Mouse (Mus musculus) heart, embryonic 12.5 days (tissue): ENCODE data around the gene Golm1. TPM values are rescaled to one million over a fixed set of nuclear protein-coding genes. Genes with fewer than 3 reads are reported as not detected.

Source experiments
- ATAC-seq: fragments of 200-750 bp; cut with Nextera tagmentation; 2 replicates; pipeline ENCODE4 v1.8.0; 2017; ENCODE audit warnings: moderate TSS enrichment, moderate library complexity; ENCODE audit not compliant: insufficient number of reproducible peaks, low FRiP score
- H3K27ac ChIP-seq: fragments of 300-500 bp; sonication (generic); 2 replicates; pipeline ENCODE4 v1.5.1; 2016; ENCODE audit warnings: mild to moderate bottlenecking, moderate library complexity; ENCODE audit not compliant: poor library complexity, severe bottlenecking
- H3K27me3 ChIP-seq: fragments of 300-500 bp; sonication (generic); replicated peaks from 2 replicates; pipeline ENCODE4 v1.6.1; 2016; ENCODE audit warnings: mild to moderate bottlenecking, moderate library complexity
- H3K36me3 ChIP-seq: fragments of 300-500 bp; sonication (generic); 2 replicates; pipeline ENCODE4 v1.6.1; 2016; ENCODE audit warnings: mild to moderate bottlenecking, moderate library complexity
- H3K4me1 ChIP-seq: fragments of 300-500 bp; sonication (generic); replicated peaks from 2 replicates; pipeline ENCODE4 v1.6.1; 2016; ENCODE audit warnings: mild to moderate bottlenecking
- H3K4me2 ChIP-seq: fragments of 300-500 bp; sonication (generic); 2 replicates; pipeline ENCODE4 v1.6.1; 2016; ENCODE audit warnings: mild to moderate bottlenecking, moderate library complexity
- H3K4me3 ChIP-seq: fragments of 300-500 bp; sonication (generic); 2 replicates; pipeline ENCODE4 v1.5.1; 2016; ENCODE audit warnings: mild to moderate bottlenecking
- H3K9ac ChIP-seq: fragments of 300-500 bp; sonication (generic); 2 replicates; pipeline ENCODE4 v1.6.1; 2016; ENCODE audit warnings: mild to moderate bottlenecking, moderate library complexity
- H3K9me3 ChIP-seq: fragments of 300-500 bp; sonication (generic); replicated peaks from 2 replicates; pipeline ENCODE4 v1.6.1; 2016; ENCODE audit warnings: mild to moderate bottlenecking, moderate library complexity
- WGBS: fragments of 180-500 bp; shearing (Covaris S2); methylation state at CpG from one replicate; pipeline ENCODE4 v1.1.7; 2016; 5-methylcytosine and 5-hydroxymethylcytosine counted together
- polyA plus RNA-seq: library from polyadenylated mRNA; unstranded; fragments of >200 nt; fragmentation: Nextera tagmentation; extraction: Ambion mirVana; gene quantifications from 2 replicates; pipeline ENCODE4 v1.2.1, GENCODE M21; 2016

The Golm1 gene
- polyA plus RNA-seq, 1 experiment from 2014 or later: 67.6 TPM

- H3K9me3 ChIP-seq: no peaks in the 10 kb centered on the region
- ATAC-seq: no peak
- no peak overlapping the region for H3K27ac ChIP-seq
- peaks cover 2% of the 10 kb centered on the region for H3K4me1 ChIP-seq
- no peak overlapping the region for H3K4me3 ChIP-seq
- peaks cover 56% of the 10 kb centered on the region for H3K36me3 ChIP-seq
- no peak overlapping the region for H3K4me2 ChIP-seq
- H3K9ac ChIP-seq: no peak overlapping the region
- WGBS: 94% methylated on average over 12 of the region's 12 CpGs
- H3K27me3 ChIP-seq: no peaks in the 10 kb centered on the region
These were observed 13.6 kb downstream of the Golm1 start for GRCm38 (mm10) chr13:59661966-59662365.

- no peak for ATAC-seq
These were observed 14.2 kb downstream of the Golm1 start for GRCm38 (mm10) chr13:59661387-59661786.

GRCm38 (mm10) chr13:59660371-59660770, 15.2 kb downstream of the Golm1 start:
- 96% methylated on average over 3 of the region's 3 CpGs for WGBS
- Histone ChIP-seq H3K27ac (no peak overlapping the region), H3K4me3 (no peak overlapping the region), H3K4me1 (peaks cover 6% of the 10 kb centered on the region), H3K9ac (no peak overlapping the region), H3K4me2 (no peak overlapping the region), H3K9me3 (no peaks in the 10 kb centered on the region), H3K27me3 (no peaks in the 10 kb centered on the region), H3K36me3 (peaks cover 54% of the 10 kb centered on the region)
- no peak for ATAC-seq

More at GRCm38 (mm10) chr13:59661387-59661786, 14.2 kb downstream of the Golm1 start:
- 92% methylated on average over 8 of the region's 8 CpGs for WGBS
- Histone ChIP-seq H3K27me3 (no peaks in the 10 kb centered on the region), H3K9me3 (no peaks in the 10 kb centered on the region), H3K4me2 (no peak overlapping the region), H3K4me3 (no peak overlapping the region), H3K9ac (no peak overlapping the region), H3K27ac (no peak overlapping the region), H3K36me3 (peaks cover 56% of the 10 kb centered on the region), H3K4me1 (peaks cover 6% of the 10 kb centered on the region)

GRCm38 (mm10) chr13:59657781-59658180, 17.8 kb downstream of the Golm1 start:
- Histone ChIP-seq H3K9ac (no peak overlapping the region), H3K27ac (no peak overlapping the region), H3K4me1 (peaks cover 20% of the 10 kb centered on the region), H3K9me3 (no peaks in the 10 kb centered on the region), H3K4me2 (no peak overlapping the region), H3K36me3 (peaks cover 37% of the 10 kb centered on the region), H3K4me3 (no peak overlapping the region), H3K27me3 (no peaks in the 10 kb centered on the region)
- no peak for ATAC-seq
- WGBS: 82% methylated on average over 5 of the region's 5 CpGs

GRCm38 (mm10) chr13:59656975-59657388, 18.6 kb downstream of the Golm1 start:
- H3K27me3 ChIP-seq: no peaks in the 10 kb centered on the region
- WGBS: 72% methylated on average over 4 of the region's 4 CpGs
- no peak overlapping the region for H3K4me3 ChIP-seq
- H3K36me3 ChIP-seq: peaks cover 29% of the 10 kb centered on the region
- peaks cover 26% of the 10 kb centered on the region for H3K4me1 ChIP-seq
- H3K9ac ChIP-seq: no peak overlapping the region
- no peaks in the 10 kb centered on the region for H3K9me3 ChIP-seq
- 0 out of 2 replicates have a peak overlapping the region, but pooled peaks have one; percentile 5 for H3K27ac ChIP-seq
- H3K4me2 ChIP-seq: no peak overlapping the region
- no peak for ATAC-seq

GRCm38 (mm10) chr13:59656316-59656832, 19.2 kb downstream of the Golm1 start:
- Histone ChIP-seq H3K9ac (no peak overlapping the region), H3K36me3 (peaks cover 23% of the 10 kb centered on the region), H3K4me1 (peaks cover 26% of the 10 kb centered on the region), H3K27me3 (no peaks in the 10 kb centered on the region), H3K4me3 (no peak overlapping the region), H3K4me2 (no peak overlapping the region), H3K9me3 (no peaks in the 10 kb centered on the region), H3K27ac (0 out of 2 replicates have a peak overlapping the region, but pooled peaks have one; percentile 5)
- no peak for ATAC-seq
- 69% methylated on average over 10 of the region's 10 CpGs for WGBS

- no peaks in the 10 kb centered on the region for H3K27me3 ChIP-seq
- whole genome bisulfite sequencing: 90% methylated on average over 15 of the region's 15 CpGs
- H3K36me3 ChIP-seq: peaks cover 20% of the 10 kb centered on the region; the same call in 1 of the 2 replicates
- ATAC-seq: no peak
- H3K4me3 ChIP-seq: no peak overlapping the region
- no peak overlapping the region for H3K4me2 ChIP-seq
- H3K4me1 ChIP-seq: peaks cover 26% of the 10 kb centered on the region
- no peak overlapping the region for H3K9ac ChIP-seq
- H3K9me3 ChIP-seq: no peaks in the 10 kb centered on the region
- no peak overlapping the region for H3K27ac ChIP-seq
These were observed 19.8 kb downstream of the Golm1 start for GRCm38 (mm10) chr13:59655718-59656315.

GRCm38 (mm10) chr13:59654465-59654864, 21.1 kb downstream of the Golm1 start:
- Histone ChIP-seq H3K36me3 (peaks cover 25% of the 10 kb centered on the region), H3K4me3 (no peak overlapping the region), H3K4me1 (peaks cover 31% of the 10 kb centered on the region), H3K9ac (no peak overlapping the region), H3K27me3 (no peaks in the 10 kb centered on the region), H3K4me2 (no peak overlapping the region), H3K9me3 (no peaks in the 10 kb centered on the region), H3K27ac (no peak overlapping the region)
- no peak for ATAC-seq
- 84% methylated on average over 5 of the region's 5 CpGs for WGBS

- peaks cover 28% of the 10 kb centered on the region for H3K36me3 ChIP-seq
- H3K27ac ChIP-seq: no peak overlapping the region
- peaks cover 36% of the 10 kb centered on the region for H3K4me1 ChIP-seq
- H3K4me2 ChIP-seq: no peak overlapping the region
- H3K9me3 ChIP-seq: no peaks in the 10 kb centered on the region
- 63% methylated on average over 3 of the region's 3 CpGs for WGBS
- no peak overlapping the region for H3K9ac ChIP-seq
- H3K4me3 ChIP-seq: no peak overlapping the region
- H3K27me3 ChIP-seq: no peaks in the 10 kb centered on the region
- ATAC-seq: no peak
These were observed 22.5 kb downstream of the Golm1 start for GRCm38 (mm10) chr13:59653136-59653535.

GRCm38 (mm10) chr13:59652651-59653050, 23.0 kb downstream of the Golm1 start:
- Histone ChIP-seq H3K9ac (no peak overlapping the region), H3K4me1 (peaks cover 40% of the 10 kb centered on the region), H3K4me3 (no peak overlapping the region), H3K27me3 (no peaks in the 10 kb centered on the region), H3K4me2 (no peak overlapping the region), H3K9me3 (no peaks in the 10 kb centered on the region), H3K36me3 (peaks cover 24% of the 10 kb centered on the region), H3K27ac (no peak overlapping the region)
- no peak for ATAC-seq
- 37% methylated on average over 5 of the region's 5 CpGs for WGBS

- H3K4me3 ChIP-seq: no peak overlapping the region
- H3K36me3 ChIP-seq: peaks cover 27% of the 10 kb centered on the region
- no peak overlapping the region for H3K4me2 ChIP-seq
- H3K27ac ChIP-seq: no peak overlapping the region
- 73% methylated on average over 5 of the region's 5 CpGs for WGBS
- no peak for ATAC-seq
- H3K9ac ChIP-seq: no peak overlapping the region
- peaks cover 62% of the 10 kb centered on the region for H3K4me1 ChIP-seq
- no peaks in the 10 kb centered on the region for H3K9me3 ChIP-seq
- H3K27me3 ChIP-seq: no peaks in the 10 kb centered on the region
These were observed 25.8 kb downstream of the Golm1 start for GRCm38 (mm10) chr13:59649781-59650180.

GRCm38 (mm10) chr13:59648598-59648997, 27.0 kb downstream of the Golm1 start:
- Histone ChIP-seq H3K4me3 (no peak overlapping the region), H3K4me2 (no peak overlapping the region), H3K9ac (no peak overlapping the region), H3K36me3 (peaks cover 23% of the 10 kb centered on the region), H3K27ac (no peak overlapping the region), H3K4me1 (peaks cover 56% of the 10 kb centered on the region), H3K27me3 (no peaks in the 10 kb centered on the region), H3K9me3 (no peaks in the 10 kb centered on the region)
- no peak for ATAC-seq
- 80% methylated on average over 6 of the region's 6 CpGs for WGBS
